Mouse (Mus musculus) kidney, adult 9 months (tissue): ENCODE results near the gene Agr2.

Experiments
- DNase-seq: peaks from one replicate; pipeline ENCODE4 v3.0.0; 2022

The Agr2 gene

DNA sequence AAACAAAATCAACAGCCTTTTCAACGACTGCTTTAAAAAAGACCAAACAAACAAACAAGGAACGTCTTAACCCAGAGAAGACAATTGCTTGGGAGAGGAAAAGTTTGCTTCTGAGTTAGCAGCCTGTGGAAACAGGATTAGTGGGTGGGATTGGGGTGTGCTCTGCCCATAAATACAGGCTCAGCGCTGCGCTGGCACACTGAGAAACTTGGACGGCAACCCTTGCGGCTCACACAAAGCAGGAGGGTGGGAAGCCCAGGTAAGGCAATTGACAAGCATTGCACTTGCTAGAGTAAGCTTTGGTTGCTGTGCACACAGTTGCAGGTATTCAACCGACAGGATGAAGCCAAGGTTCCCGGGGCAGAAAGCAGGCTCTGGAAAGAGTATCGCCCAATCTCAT, at the start of gene Agr2:
Gene Agr2, plus strand, starts transcription at position 197 of the 400 bp plus-strand sequence.
- no peak for DNase-seq

- DNase-seq, result no peak
Measured at GRCm38 (mm10) chr12:35951757-35952156, 41.0 kb upstream of the Agr2 start.

DNA sequence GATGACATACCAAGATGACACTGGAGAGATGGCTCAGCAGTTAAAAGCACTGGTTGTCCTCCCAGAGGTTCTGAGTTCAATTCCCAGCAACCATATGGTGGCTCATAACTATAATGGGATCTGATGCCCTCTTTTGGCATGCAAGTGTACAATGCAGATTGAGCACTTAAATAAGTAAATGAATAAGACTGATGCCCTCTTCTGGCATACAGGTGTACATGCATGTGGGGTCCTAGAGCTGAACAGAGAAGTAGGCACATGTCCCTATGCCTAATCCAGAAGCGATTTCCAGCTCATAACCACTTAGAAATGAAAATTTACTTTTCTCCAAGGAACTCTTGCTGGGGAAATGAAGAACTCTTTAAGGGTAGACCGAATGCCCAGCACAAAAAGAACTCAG, 35.5 kb upstream of the Agr2 start:
- peak; percentile 5 for DNase-seq

- DNase-seq, result no peak
Measured at GRCm38 (mm10) chr12:35966098-35966767, 26.5 kb upstream of the Agr2 start.

DNA sequence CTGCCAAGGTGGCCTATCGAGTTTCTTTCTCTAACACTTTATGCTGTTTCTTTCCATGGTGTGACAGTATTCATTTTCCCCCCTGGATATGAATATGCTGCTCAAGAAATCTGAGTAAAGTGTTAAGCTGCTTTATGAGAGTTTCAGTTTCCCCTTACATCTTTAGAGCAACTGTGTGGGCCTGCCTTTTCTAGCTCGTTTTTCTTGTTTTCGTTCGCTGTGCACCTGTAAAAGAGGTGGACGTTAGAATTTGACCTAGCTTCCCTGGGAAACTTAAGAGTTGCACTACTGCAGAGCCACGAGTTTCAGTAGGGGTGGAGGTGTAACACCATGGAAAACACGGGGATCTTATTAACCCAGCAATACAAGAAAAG, 26.0 kb upstream of the Agr2 start:
- no peak for DNase-seq

- DNase-seq, result no peak
Measured at GRCm38 (mm10) chr12:35975898-35976297, 16.8 kb upstream of the Agr2 start.

DNA sequence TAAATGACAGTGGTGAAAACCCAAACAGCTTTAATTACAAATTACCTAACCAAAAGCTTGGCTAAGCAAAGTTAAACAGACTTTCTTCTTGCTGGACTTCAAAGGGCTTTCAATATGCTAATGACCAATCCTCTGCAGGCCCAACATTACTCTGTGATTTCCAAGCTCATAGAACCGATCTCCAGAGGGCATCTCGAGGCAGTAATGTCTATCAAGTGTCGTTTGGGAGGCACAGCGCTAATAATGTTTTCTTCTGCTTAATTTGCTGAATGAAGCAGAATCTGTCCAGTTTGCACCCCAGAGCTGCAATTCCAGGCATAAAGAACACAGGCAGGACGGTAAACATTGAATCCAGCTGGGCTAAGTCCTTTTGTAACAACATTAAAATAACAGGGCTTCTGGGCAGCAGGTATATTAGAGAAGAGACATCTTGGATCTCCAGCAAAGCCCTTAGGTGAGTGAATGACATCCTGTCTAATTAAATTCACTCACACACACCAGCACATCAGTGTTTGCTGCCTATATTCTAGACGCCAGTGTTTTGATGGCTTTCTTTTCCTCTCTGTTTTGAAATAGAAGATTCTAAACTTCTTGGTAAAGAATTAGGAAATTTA, 15.0 kb upstream of the Agr2 start:
- DNase-seq, result peak; percentile 19

DNA sequence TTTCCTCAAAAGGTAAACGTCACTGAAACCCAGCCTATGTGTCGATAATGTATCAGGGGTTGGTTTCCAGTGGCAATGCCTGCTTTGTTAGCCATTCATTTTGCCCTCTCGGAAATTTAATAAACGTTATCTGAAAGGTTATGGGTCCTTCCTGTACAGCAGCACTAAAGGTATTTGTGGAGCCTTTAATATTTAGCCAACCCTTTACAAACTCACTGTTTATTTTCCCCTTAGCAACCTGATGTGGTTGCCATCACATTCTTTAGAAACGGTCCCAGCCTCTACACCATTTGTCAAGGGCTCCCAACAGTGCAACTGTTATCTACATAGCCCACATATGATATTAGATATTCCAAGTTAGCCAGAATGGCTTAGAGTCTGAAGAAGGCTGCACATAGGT, 13.1 kb upstream of the Agr2 start:
- no peak for DNase-seq

- DNase-seq, result peak; percentile 32
Measured at GRCm38 (mm10) chr12:35981732-35982360, 10.9 kb upstream of the Agr2 start.

GRCm38 (mm10) chr12:35983472-35983871, 9.2 kb upstream of the Agr2 start:
- no peak for DNase-seq

DNA sequence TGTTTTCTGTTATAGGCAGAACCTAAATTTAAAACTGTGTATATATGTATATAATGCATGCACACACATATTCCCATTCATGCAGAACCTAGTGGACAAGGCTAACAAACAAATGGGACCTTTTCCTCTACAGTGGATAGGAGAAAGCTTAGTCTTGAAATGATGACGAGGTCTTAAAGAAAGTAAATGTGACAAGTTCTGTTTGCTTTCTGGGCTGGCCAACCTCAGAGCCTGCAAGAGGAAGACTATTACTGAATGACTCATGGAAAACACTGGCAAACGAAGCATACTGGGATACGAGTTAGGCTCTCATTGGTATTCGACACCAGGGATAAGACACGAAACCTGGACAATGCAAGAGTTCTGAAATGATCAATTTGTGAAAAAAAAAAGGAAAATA, 8.0 kb upstream of the Agr2 start:
- DNase-seq, result no peak

DNA sequence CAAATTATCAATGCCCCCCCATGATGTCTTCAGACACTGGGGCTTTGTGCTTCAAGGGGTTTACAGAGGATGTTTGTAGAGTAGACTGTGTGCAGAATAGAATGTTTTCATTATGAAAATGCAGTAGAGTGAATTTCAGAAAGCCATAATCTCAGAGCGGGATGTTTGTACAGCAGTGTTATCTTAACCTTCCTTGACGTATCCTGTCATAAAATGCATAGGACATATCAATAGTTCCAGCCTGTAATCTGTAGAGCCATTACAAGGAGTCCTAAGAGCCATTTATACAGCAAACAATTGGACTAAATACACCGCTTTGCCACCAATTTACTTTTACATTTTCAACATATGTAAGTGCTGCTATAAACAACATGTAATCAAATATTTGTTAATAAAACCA, 876 bp downstream of the Agr2 start:
- DNase-seq, result no peak

DNA sequence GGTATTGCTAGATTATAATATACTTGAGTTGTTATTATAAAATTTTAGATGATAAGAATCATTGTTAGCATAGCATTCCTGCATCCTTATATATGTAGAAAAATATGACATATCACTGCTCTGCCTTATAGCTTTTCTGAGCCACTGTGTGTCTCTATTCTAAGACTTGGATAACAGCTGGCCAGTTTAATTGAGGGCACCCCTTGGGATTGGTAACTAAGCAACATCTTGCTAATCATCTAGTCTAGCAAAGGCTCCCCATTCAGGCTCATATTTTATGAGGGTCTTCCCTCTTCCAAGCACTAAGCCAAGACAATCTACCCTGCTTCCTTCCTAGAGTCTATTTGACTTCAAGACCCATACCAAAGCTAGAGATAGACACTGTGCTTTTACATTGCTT, 1.4 kb downstream of the Agr2 start:
- DNase-seq, result no peak

DNA sequence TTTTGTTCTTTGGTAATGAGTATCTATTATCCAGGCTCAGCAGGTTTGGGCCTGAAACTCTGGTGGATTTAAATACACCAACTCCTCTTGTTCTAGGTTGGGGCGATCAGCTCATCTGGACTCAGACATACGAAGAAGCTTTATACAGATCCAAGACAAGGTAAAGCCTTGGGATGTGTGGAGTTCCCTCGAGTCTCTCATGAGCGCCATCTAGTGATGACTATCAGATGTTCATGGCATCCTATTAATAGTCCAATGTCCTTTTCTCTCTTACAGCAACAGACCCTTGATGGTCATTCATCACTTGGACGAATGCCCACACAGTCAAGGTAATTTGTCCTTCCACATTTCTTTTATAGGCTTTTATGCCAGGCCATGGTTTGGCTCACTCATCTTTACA, 3.1 kb downstream of the Agr2 start:
- peak; percentile 56 for DNase-seq

- no peak for DNase-seq
Measured at GRCm38 (mm10) chr12:36004714-36005113, 12.0 kb downstream of the Agr2 start.

- DNase-seq, result no peak
Measured at GRCm38 (mm10) chr12:36007581-36007980, 14.9 kb downstream of the Agr2 start.

GRCm38 (mm10) chr12:36008364-36009047, 15.8 kb downstream of the Agr2 start:
- DNase-seq, result peak; percentile 19

GRCm38 (mm10) chr12:36013216-36013910, 20.7 kb downstream of the Agr2 start:
- DNase-seq, result no peak

- DNase-seq, result no peak
Measured at GRCm38 (mm10) chr12:36017791-36018190, 25.1 kb downstream of the Agr2 start.

GRCm38 (mm10) chr12:36019572-36019971, 26.9 kb downstream of the Agr2 start:
- no peak for DNase-seq

DNA sequence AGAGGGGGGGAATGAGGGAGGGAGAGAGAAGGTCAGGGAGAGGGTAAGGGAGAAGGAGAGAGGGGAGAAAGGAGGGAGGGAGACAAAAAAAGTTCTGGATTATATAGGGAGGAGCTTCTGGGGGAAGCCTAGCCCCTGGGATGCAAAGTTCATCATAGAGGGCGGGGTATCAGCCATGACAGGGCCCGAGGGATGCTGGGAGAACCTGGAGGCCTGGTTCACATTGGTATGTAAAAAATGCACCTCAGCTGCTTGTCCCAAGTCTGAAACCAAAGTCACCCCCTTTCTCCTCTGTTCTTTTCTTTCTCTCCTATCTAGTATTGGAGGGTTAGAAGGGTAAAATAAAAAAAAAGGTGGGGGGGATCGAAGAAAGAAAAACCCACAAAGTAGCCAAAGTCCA, 27.4 kb downstream of the Agr2 start:
- DNase-seq, result no peak

- DNase-seq, result no peak
Measured at GRCm38 (mm10) chr12:36020710-36021109, 28.0 kb downstream of the Agr2 start.

DNA sequence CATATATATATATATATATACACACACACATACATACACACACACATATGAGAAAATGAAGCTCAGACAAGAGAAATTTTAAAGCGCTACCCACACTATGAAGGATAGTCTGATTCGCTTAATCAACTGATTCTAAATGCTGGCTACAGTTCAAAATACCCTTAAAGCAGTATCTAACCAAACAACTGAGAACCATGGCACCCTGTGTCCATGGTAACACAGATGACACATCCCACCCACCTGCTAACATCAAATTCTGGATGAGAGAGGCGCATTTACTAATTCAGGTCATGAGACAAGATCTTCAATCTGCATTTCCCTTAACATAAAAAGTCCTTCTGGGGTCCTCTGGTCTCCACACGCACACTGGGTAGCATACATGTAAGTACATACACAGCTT, 33.4 kb downstream of the Agr2 start:
- DNase-seq, result no peak
